Mouse (Mus musculus): ENCODE measurements around the gene Ppfia2. TPM values are rescaled to one million over a fixed set of nuclear protein-coding genes. Genes with fewer than 3 reads are reported as not detected.

The Ppfia2 gene
- total and polyA plus RNA-seq, 3 experiments = 0.22 TPM; not detected in 2

DNA sequence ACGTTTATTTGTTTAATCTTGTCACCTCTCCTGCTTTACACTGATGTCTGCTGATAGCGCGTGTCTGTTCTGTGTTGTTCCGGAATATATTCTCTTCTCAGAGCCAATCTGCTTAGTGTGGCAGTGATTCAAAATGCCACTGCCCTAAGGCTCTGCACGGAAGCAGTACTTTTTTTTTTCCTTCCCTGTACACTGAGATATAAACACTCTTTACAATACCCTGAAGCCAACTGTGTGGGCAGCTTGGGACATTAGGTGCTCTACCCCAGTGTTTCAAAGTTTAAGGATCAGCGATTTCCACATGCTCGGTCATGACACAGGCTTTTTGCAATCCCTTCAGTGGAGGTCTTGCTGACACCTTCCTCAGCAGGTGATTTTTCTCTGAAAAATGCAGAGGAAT lies 163.8 kb downstream of the Ppfia2 start:
- no peaks in the 10 kb centered on the region for H3K4me1 ChIP-seq (ENCODE audit: insufficient read depth, low read depth, low read length)
- DNase-seq (ENCODE audit: low spot score) = no peak
- ATAC-seq (ENCODE audit: extremely low read depth, insufficient number of reproducible peaks, low FRiP score, poor library complexity, severe bottlenecking) = no peak
- H3K9me3 ChIP-seq (replicated peaks) = no peaks in the 10 kb centered on the region
- H3K4me3 ChIP-seq (ENCODE audit: low read depth, low read length) = no peak overlapping the region
- no peaks in the 10 kb centered on the region for H3K36me3 ChIP-seq (replicated peaks)
- no peak for TF ChIP-seq TAL1 (conservative IDR thresholded peaks at IDR 0.05; ENCODE audit: low read depth, low read length)
- no peak for TF ChIP-seq POLR2AphosphoS5 (IDR thresholded peaks at IDR 0.05; ENCODE audit: insufficient replicate concordance, low read depth, low read length)
- TF ChIP-seq CTCF (IDR thresholded peaks at IDR 0.05; ENCODE audit: low read depth, low read length) = no peak
- TF ChIP-seq GATA2 (IDR thresholded peaks at IDR 0.05; ENCODE audit: borderline replicate concordance, low read depth, low read length) = no peak
- no peak for TF ChIP-seq GATA1 (IDR thresholded peaks at IDR 0.05; ENCODE audit: borderline replicate concordance, low read length)
- H3K27me3 ChIP-seq (ENCODE audit: insufficient read depth, low read length) = no peaks in the 10 kb centered on the region

DNA sequence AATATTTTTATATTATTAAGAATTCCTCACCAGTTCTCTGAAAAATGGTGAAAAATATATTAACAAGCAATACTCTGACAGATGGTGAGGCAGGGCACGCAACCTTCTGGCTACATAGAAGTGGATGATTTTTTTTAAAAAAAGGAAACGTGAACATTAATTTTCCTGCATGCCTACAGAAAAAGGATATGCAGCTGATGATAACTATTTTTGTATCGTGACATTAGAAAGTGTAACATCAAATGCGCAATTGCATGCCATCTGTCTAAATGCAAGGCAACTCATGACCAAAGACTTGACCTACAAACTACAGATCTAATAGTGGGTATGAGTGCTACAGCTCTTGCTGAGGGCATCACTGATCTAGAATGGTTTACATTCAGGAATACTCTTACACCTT lies 182.1 kb downstream of the Ppfia2 start:
- TF ChIP-seq GATA2 (IDR thresholded peaks at IDR 0.05; ENCODE audit: borderline replicate concordance, low read depth, low read length) = no peak
- no peak for TF ChIP-seq CTCF (IDR thresholded peaks at IDR 0.05; ENCODE audit: low read depth, low read length)
- no peak overlapping the region for H3K4me3 ChIP-seq (ENCODE audit: low read depth, low read length)
- ATAC-seq (ENCODE audit: extremely low read depth, insufficient number of reproducible peaks, low FRiP score, poor library complexity, severe bottlenecking) = no peak
- peaks cover 3% of the 10 kb centered on the region for H3K9me3 ChIP-seq (replicated peaks)
- H3K36me3 ChIP-seq (replicated peaks) = no peaks in the 10 kb centered on the region
- no peaks in the 10 kb centered on the region for H3K4me1 ChIP-seq (ENCODE audit: insufficient read depth, low read depth, low read length)
- no peaks in the 10 kb centered on the region for H3K27me3 ChIP-seq (ENCODE audit: insufficient read depth, low read length)
- DNase-seq (ENCODE audit: low spot score) = no peak

DNA sequence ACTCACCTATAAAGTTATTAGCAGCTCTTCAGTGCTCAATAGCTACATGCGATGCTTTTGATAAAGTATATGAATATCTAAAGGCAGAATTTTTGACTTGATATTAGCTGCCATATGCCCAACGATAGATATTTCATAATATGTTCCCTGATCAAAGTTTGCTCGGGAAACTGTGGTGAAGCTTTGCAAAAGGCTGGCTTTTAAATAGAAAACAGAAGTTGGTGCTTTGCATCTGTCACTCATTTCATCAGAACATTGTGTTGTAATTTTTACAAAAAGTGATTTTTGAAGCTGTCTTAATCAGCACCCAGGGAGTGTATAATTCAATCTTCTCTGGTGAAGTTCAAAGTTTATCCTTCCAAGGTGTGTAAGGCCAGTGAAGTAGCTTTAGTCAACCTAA lies 195.1 kb downstream of the Ppfia2 start:
- no peak for DNase-seq (ENCODE audit: low spot score)
- no peak for TF ChIP-seq GATA2 (IDR thresholded peaks at IDR 0.05; ENCODE audit: borderline replicate concordance, low read depth, low read length)
- no peak for TF ChIP-seq CTCF (IDR thresholded peaks at IDR 0.05; ENCODE audit: low read depth, low read length)
- no peak for TF ChIP-seq POLR2AphosphoS5 (IDR thresholded peaks at IDR 0.05; ENCODE audit: insufficient replicate concordance, low read depth, low read length)
- Histone ChIP-seq H3K27me3 (ENCODE audit: insufficient read depth, low read length) (no peaks in the 10 kb centered on the region), H3K9me3 (replicated peaks) (peaks cover 9% of the 10 kb centered on the region), H3K4me3 (ENCODE audit: low read depth, low read length) (no peak overlapping the region), H3K36me3 (replicated peaks) (no peaks in the 10 kb centered on the region), H3K4me1 (ENCODE audit: insufficient read depth, low read depth, low read length) (no peaks in the 10 kb centered on the region)
- ATAC-seq (ENCODE audit: extremely low read depth, insufficient number of reproducible peaks, low FRiP score, poor library complexity, severe bottlenecking) = no peak

DNA sequence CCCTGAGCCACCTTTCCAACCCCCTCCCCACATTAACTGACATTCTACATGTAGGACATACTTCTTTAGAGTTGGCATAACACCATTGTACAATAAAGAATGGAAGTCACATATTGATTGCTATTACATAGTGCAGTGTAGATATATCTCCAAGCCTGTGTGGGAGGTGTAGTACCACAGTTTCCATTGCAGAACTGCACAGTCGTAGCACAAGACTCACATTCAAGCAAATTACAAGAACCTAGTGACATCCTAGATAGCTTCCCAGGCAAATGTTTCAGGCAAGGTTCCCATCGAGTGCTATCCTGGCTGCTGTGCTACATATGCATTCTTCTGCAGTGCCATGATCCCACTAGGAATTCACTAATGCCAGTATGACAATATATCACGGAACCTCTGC lies 200.0 kb downstream of the Ppfia2 start:
- ATAC-seq (ENCODE audit: extremely low read depth, insufficient number of reproducible peaks, low FRiP score, poor library complexity, severe bottlenecking) (no peak), DNase-seq (ENCODE audit: low spot score) (no peak)
- TF ChIP-seq TAL1 (conservative IDR thresholded peaks at IDR 0.05; ENCODE audit: low read depth, low read length) (no peak), GATA1 (IDR thresholded peaks at IDR 0.05; ENCODE audit: borderline replicate concordance, low read length) (no peak), POLR2AphosphoS5 (IDR thresholded peaks at IDR 0.05; ENCODE audit: insufficient replicate concordance, low read depth, low read length) (no peak), CTCF (IDR thresholded peaks at IDR 0.05; ENCODE audit: low read depth, low read length) (no peak), GATA2 (IDR thresholded peaks at IDR 0.05; ENCODE audit: borderline replicate concordance, low read depth, low read length) (no peak)
- Histone ChIP-seq H3K4me1 (ENCODE audit: insufficient read depth, low read depth, low read length) (no peaks in the 10 kb centered on the region), H3K27me3 (ENCODE audit: insufficient read depth, low read length) (no peaks in the 10 kb centered on the region), H3K9me3 (replicated peaks) (peaks cover 12% of the 10 kb centered on the region), H3K4me3 (ENCODE audit: low read depth, low read length) (no peak overlapping the region), H3K36me3 (replicated peaks) (no peaks in the 10 kb centered on the region)

DNA sequence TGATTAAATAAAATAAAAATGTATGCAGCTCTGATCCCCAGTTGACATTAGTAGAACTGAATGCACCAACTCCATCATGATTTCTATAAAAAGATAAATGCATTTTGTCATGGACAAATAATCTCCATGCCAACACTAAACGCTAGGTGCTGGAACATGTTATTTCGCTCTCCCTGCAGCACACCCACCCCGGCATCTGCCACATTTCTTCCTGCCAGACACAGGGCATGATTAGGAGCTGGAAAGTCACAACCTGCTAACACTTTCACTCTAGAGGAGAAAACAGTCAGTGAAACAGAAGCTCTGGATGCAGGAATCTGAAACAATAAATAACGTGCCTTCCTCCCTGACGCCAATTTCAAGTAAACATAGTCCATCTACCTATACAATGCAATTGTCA lies 211.3 kb downstream of the Ppfia2 start:
- TF ChIP-seq CTCF (IDR thresholded peaks at IDR 0.05; ENCODE audit: low read depth, low read length) = no peak
- H3K4me1 ChIP-seq (ENCODE audit: insufficient read depth, low read depth, low read length) = no peaks in the 10 kb centered on the region

DNA sequence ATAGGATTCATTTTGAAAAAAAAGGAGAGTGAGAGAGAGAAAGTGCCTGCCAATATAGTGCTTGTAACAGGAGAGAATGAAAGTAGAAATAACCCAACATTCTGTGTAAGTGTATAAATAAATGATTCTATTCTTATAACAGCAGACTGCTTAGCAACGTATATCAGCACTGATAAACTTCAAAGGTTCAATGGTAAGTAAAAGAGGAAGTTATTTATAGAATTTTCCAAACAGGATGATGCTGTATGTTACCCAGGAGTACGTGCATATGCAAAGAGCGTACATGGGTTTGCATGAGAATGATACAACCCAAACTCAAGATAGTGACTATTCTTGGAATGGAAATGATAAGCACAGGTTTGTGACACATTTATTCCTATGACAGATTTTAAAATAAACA lies 215.4 kb downstream of the Ppfia2 start:
- ATAC-seq (ENCODE audit: extremely low read depth, insufficient number of reproducible peaks, low FRiP score, poor library complexity, severe bottlenecking) (no peak), DNase-seq (ENCODE audit: low spot score) (no peak)
- Histone ChIP-seq H3K27me3 (ENCODE audit: insufficient read depth, low read length) (no peaks in the 10 kb centered on the region), H3K4me3 (ENCODE audit: low read depth, low read length) (no peak overlapping the region), H3K36me3 (replicated peaks) (no peaks in the 10 kb centered on the region), H3K9me3 (replicated peaks) (no peaks in the 10 kb centered on the region), H3K4me1 (ENCODE audit: insufficient read depth, low read depth, low read length) (no peaks in the 10 kb centered on the region)
- no peak for TF ChIP-seq TAL1 (conservative IDR thresholded peaks at IDR 0.05; ENCODE audit: low read depth, low read length)
- TF ChIP-seq GATA2 (IDR thresholded peaks at IDR 0.05; ENCODE audit: borderline replicate concordance, low read depth, low read length) = no peak
- TF ChIP-seq GATA1 (IDR thresholded peaks at IDR 0.05; ENCODE audit: borderline replicate concordance, low read length) = no peak
- TF ChIP-seq CTCF (IDR thresholded peaks at IDR 0.05; ENCODE audit: low read depth, low read length) = no peak
- no peak for TF ChIP-seq POLR2AphosphoS5 (IDR thresholded peaks at IDR 0.05; ENCODE audit: insufficient replicate concordance, low read depth, low read length)

More for the DNA sequence above, 211.3 kb downstream of the Ppfia2 start:
- Histone ChIP-seq H3K4me3 (ENCODE audit: low read depth, low read length) (no peak overlapping the region), H3K36me3 (replicated peaks) (no peaks in the 10 kb centered on the region), H3K9me3 (replicated peaks) (peaks cover 5% of the 10 kb centered on the region), H3K27me3 (ENCODE audit: insufficient read depth, low read length) (no peaks in the 10 kb centered on the region)
- DNase-seq (ENCODE audit: low spot score) = no peak
- ATAC-seq (ENCODE audit: extremely low read depth, insufficient number of reproducible peaks, low FRiP score, poor library complexity, severe bottlenecking) = no peak

DNA sequence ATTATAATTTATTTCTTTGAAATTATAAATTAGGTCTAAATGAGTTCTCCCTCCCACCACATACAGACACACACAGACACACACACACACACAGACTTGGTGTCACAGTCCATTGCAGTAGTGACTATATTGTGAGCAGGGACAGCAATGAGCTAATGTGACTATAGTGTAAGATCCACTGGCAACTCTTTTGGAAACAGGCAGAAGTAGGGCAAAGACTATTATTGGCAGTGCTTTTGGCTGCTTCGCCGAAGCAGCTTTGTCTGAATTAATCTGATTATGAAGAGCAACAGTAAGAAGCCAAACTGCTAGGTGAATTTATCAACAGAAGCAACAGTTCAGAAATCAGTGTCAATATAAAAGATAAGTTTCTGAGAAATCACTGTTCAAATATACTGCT lies 249.8 kb downstream of the Ppfia2 start:
- DNase-seq (ENCODE audit: low spot score) (no peak), ATAC-seq (ENCODE audit: extremely low read depth, insufficient number of reproducible peaks, low FRiP score, poor library complexity, severe bottlenecking) (no peak)
- Histone ChIP-seq H3K4me3 (ENCODE audit: low read depth, low read length) (no peak overlapping the region), H3K36me3 (replicated peaks) (no peaks in the 10 kb centered on the region), H3K4me1 (ENCODE audit: insufficient read depth, low read depth, low read length) (no peaks in the 10 kb centered on the region), H3K9me3 (replicated peaks) (peaks cover 2% of the 10 kb centered on the region), H3K27me3 (ENCODE audit: insufficient read depth, low read length) (no peaks in the 10 kb centered on the region)
- no peak for TF ChIP-seq CTCF (IDR thresholded peaks at IDR 0.05; ENCODE audit: low read depth, low read length)
- TF ChIP-seq TAL1 (conservative IDR thresholded peaks at IDR 0.05; ENCODE audit: low read depth, low read length) = no peak
- no peak for TF ChIP-seq GATA1 (IDR thresholded peaks at IDR 0.05; ENCODE audit: borderline replicate concordance, low read length)
- TF ChIP-seq POLR2AphosphoS5 (IDR thresholded peaks at IDR 0.05; ENCODE audit: insufficient replicate concordance, low read depth, low read length) = no peak
- TF ChIP-seq GATA2 (IDR thresholded peaks at IDR 0.05; ENCODE audit: borderline replicate concordance, low read depth, low read length) = no peak
